Mouse (Mus musculus): Measurements from ENCODE around the gene 1700049E17Rik1. TPM values are rescaled to one million over a fixed set of nuclear protein-coding genes. Genes with fewer than 3 reads are reported as not detected.

The 1700049E17Rik1 gene
- polyA plus RNA-seq (2015; fragmentation: Nextera tagmentation; extraction: Ambion mirVana), result not detected in 2 replicates

DNA sequence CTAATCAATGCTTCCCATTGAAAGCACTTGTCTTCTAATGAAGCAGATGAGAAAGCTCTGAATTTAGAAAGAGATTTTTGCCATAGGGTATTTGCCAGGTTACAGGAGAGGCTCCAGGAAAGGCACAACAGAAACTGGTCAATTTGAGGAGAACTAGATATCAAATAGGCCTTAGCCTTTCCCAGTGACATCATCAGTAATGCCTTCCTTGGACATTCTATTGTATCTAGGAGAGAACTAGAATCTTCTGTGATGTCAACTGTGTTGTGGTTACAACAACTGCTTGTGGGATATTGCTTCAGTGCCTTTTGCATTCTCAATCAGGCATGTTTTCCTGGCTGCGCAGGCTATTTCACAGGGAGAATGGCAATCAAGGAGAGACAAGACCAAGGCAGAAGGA, at the start of gene 1700049E17Rik1:
TSS of gene 1700049E17Rik1 (plus strand) at position 301 of the 400 bp plus-strand sequence.

DNA sequence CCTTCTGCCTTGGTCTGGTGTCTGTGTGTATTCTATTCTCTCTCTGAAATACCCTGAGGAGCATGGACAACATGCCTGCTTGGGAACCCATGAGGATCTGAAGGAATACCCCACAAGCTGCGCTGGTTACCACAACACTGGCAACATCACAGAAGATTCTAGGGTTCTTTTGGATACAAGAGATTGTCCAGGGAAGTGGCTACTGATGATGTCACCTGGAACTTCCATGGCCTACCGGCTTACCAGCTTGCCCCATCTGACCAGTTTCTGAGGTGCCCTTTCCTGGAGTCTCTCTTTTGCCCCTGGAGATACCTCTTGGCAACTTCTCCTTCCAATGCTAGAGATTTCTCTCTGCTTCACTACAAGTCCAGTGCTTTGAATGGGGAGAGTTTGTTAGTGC, 17.6 kb upstream of the 1700049E17Rik1 start, which contains the start of gene Gm7980:
TSS of gene Gm7980 (minus strand) at position 101 of the 400 bp plus-strand sequence.

DNA sequence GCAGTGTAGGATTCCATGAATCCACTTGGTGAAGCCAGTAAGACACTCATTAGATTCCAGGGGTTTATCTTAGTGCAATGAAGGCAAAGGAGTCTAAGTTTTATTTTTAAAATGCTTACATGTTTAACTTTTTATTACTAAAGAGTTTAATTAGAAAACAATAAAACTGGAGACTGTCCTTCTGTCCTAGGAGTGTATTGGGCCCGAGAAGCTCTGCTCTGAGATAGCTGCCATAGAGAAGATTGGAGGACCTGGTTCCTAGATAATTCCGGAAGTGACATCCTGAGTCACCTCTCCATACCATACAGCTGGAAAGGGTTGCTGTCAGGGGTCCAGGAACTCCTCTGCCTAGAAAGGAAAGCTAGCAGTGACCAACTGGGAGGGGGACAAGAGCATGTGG, 18.9 kb downstream of the 1700049E17Rik1 start, which contains the start of gene 1700024B05Rik:
TSS of gene 1700024B05Rik (plus strand) at position 301 of the 400 bp plus-strand sequence.

DNA sequence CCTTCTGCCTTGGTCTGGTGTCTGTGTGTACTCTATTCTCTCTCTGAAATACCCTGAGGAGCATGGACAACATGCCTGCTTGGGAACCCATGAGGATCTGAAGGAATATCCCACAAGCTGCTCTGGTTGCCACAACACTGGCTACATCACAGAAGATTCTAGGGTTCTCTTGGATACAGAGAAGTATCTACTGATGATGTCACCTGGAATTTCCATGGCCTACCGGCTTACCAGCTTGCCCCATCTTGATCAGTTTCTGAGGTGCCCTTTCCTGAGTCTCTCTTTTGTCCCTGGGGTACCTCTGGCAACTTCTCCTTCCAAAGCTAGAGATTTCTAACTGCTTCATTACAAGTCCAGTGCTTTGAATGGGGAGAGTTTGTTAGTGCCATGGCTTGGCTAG, 43.1 kb downstream of the 1700049E17Rik1 start, which contains the start of gene Gm6401:
TSS of gene Gm6401 (minus strand) at position 101 of the 400 bp plus-strand sequence.

Other genes with a start within 250 kb of the 1700049E17Rik1 start
- gene Gm8068, start 223.1 kb upstream of the 1700049E17Rik1 start, polyA plus RNA-seq (2015; fragmentation: Nextera tagmentation; extraction: Ambion mirVana), result not detected in 2 replicates
- gene Gm7929, start 174.3 kb upstream of the 1700049E17Rik1 start, polyA plus RNA-seq (2015; fragmentation: Nextera tagmentation; extraction: Ambion mirVana), result not detected in 2 replicates
- gene Gm47189, start 152.5 kb upstream of the 1700049E17Rik1 start, polyA plus RNA-seq (2015; fragmentation: Nextera tagmentation; extraction: Ambion mirVana), result not detected in 2 replicates
- not detected in 2 replicates for gene Gm7980, start 17.7 kb upstream of the 1700049E17Rik1 start, polyA plus RNA-seq (2015; fragmentation: Nextera tagmentation; extraction: Ambion mirVana)
- not detected in 2 replicates for gene 1700024B05Rik, start 19.0 kb downstream of the 1700049E17Rik1 start, polyA plus RNA-seq (2015; fragmentation: Nextera tagmentation; extraction: Ambion mirVana)
- not detected in 2 replicates for gene Gm6401, start 43.0 kb downstream of the 1700049E17Rik1 start, polyA plus RNA-seq (2015; fragmentation: Nextera tagmentation; extraction: Ambion mirVana)
- not detected in 2 replicates for gene Gm3543, start 58.4 kb downstream of the 1700049E17Rik1 start, polyA plus RNA-seq (2015; fragmentation: Nextera tagmentation; extraction: Ambion mirVana)
- not detected in 2 replicates for gene Gm7951, start 192.4 kb downstream of the 1700049E17Rik1 start, polyA plus RNA-seq (2015; fragmentation: Nextera tagmentation; extraction: Ambion mirVana)
- gene Gm17027, start 237.7 kb downstream of the 1700049E17Rik1 start, polyA plus RNA-seq (2015; fragmentation: Nextera tagmentation; extraction: Ambion mirVana), result not detected in 2 replicates